In genomic region chr4:147965712-147966111, GRCm38 (mm10) we compare ENCODE assay signal across 26 mouse cellular contexts. TPM values are rescaled to one million over a fixed set of nuclear protein-coding genes. Genes with fewer than 3 reads are reported as not detected.
DNase-seq lines count a peak whose midpoint lies in the region; ATAC-seq and TF ChIP-seq lines count a peak whose summit lies in the region.
"Had no signal": no experiment of that assay in that cellular context is flagged by ENCODE, and none has a peak within 500 bp of the region (broad histone marks: within the 10 kb centered on the region; RNA-seq: fewer than 3 reads in every experiment).

No protein-coding gene starts in this region.

- H3K9me3 ChIP-seq in kidney, embryonic 15.5 days (replicated peaks): no peaks in the 10 kb centered on the region
- no peaks in the 10 kb centered on the region for H3K9me3 ChIP-seq in heart, embryonic 14.5 days (ENCODE audit: control insufficient read depth, low read length)
- H3K9me3 ChIP-seq in liver, postnatal 0 days (ENCODE audit: low read length): no peaks in the 10 kb centered on the region
- no peaks in the 10 kb centered on the region for H3K9me3 ChIP-seq in forebrain, postnatal 0 days (ENCODE audit: low read length)
- H3K9me3 ChIP-seq: embryonic facial prominence, embryonic 13.5 days; forebrain, embryonic 15.5 days; hindbrain, embryonic 15.5 days; intestine, embryonic 15.5 days; midbrain, embryonic 13.5 days; neural tube, embryonic 13.5 days had no signal

- peak; percentile 64 for DNase-seq in kidney, adult 11 months
- DNase-seq in heart, postnatal 4 days: peak; percentile 62
- peak; percentile 13 to 43 for DNase-seq in kidney, postnatal 4 days
- no peak for DNase-seq in liver, postnatal 0 days
- no peak for DNase-seq in forebrain, postnatal 0 days
- DNase-seq: adrenal gland, adult 8-10 months; cerebellum, adult 9-11 months; liver; lung, postnatal 10 days; right cerebral cortex, adult 18-20 months; thymus, postnatal 25 days had no signal

- no peak overlapping the region for H3K4me2 ChIP-seq in kidney, embryonic 15.5 days
- H3K4me2 ChIP-seq in heart, embryonic 14.5 days (ENCODE audit: low read length): peak overlapping the region; percentile 44
- H3K4me2 ChIP-seq in liver, postnatal 0 days (ENCODE audit: low read depth, low read length): no peak overlapping the region
- H3K4me2 ChIP-seq in forebrain, postnatal 0 days (ENCODE audit: low read depth): no peak overlapping the region
- H3K4me2 ChIP-seq: embryonic facial prominence, embryonic 13.5 days; forebrain, embryonic 15.5 days; hindbrain, embryonic 15.5 days; intestine, embryonic 15.5 days; midbrain, embryonic 13.5 days; neural tube, embryonic 13.5 days had no signal

- no peak for TF ChIP-seq EP300 in liver, postnatal 0 days (IDR thresholded peaks at IDR 0.05; ENCODE audit: low read depth)

- H3K27me3 ChIP-seq in kidney, embryonic 15.5 days: no peaks in the 10 kb centered on the region
- H3K27me3 ChIP-seq in heart, embryonic 14.5 days (ENCODE audit: control insufficient read depth, insufficient read depth, low read length): 0 out of 2 replicates have a peak, but pooled peaks cover 2% of the 10 kb centered on the region
- no peaks in the 10 kb centered on the region for H3K27me3 ChIP-seq in liver, postnatal 0 days (ENCODE audit: insufficient read depth, low read length)
- H3K27me3 ChIP-seq in forebrain, postnatal 0 days (ENCODE audit: insufficient read depth, low read length): no peaks in the 10 kb centered on the region
- H3K27me3 ChIP-seq: embryonic facial prominence, embryonic 13.5 days; forebrain, embryonic 15.5 days; hindbrain, embryonic 15.5 days; intestine, embryonic 15.5 days; midbrain, embryonic 13.5 days; neural tube, embryonic 13.5 days had no signal

- H3K4me3 ChIP-seq in kidney, embryonic 15.5 days (replicated peaks): no peak overlapping the region
- no peak overlapping the region for H3K4me3 ChIP-seq in heart, embryonic 14.5 days (ENCODE audit: control insufficient read depth in 1 of 2, insufficient read depth in 1 of 2, low read depth in 1 of 2, low read length in 2 of 2)
- no peak overlapping the region for H3K4me3 ChIP-seq in liver, postnatal 0 days (ENCODE audit: low read depth, low read length)
- no peak overlapping the region for H3K4me3 ChIP-seq in forebrain, postnatal 0 days (ENCODE audit: low read depth, low read length)
- H3K4me3 ChIP-seq: embryonic facial prominence, embryonic 13.5 days; forebrain, embryonic 15.5 days; hindbrain, embryonic 15.5 days; intestine, embryonic 15.5 days; midbrain, embryonic 13.5 days; neural tube, embryonic 13.5 days had no signal

- H3K27ac ChIP-seq in kidney, embryonic 15.5 days: no peak overlapping the region
- H3K27ac ChIP-seq in heart, embryonic 14.5 days (replicated peaks in 1 of 2; ENCODE audit: control insufficient read depth in 1 of 2, insufficient read depth in 1 of 2, low read depth in 2 of 2, low read length in 2 of 2): peak overlapping the region; percentile 58 to 90
- no peak overlapping the region for H3K27ac ChIP-seq in liver, postnatal 0 days (ENCODE audit: low read depth)
- no peak overlapping the region for H3K27ac ChIP-seq in forebrain, postnatal 0 days (ENCODE audit: low read depth, low read length)
- H3K27ac ChIP-seq: embryonic facial prominence, embryonic 13.5 days; forebrain, embryonic 15.5 days; hindbrain, embryonic 15.5 days; intestine, embryonic 15.5 days; midbrain, embryonic 13.5 days; neural tube, embryonic 13.5 days had no signal

- no peak overlapping the region for H3K9ac ChIP-seq in kidney, embryonic 15.5 days
- H3K9ac ChIP-seq in heart, embryonic 14.5 days (ENCODE audit: low read length): peak overlapping the region; percentile 56; the same call in 1 of the 2 replicates
- H3K9ac ChIP-seq in liver, postnatal 0 days (replicated peaks): no peak overlapping the region
- H3K9ac ChIP-seq in forebrain, postnatal 0 days: no peak overlapping the region
- H3K9ac ChIP-seq: embryonic facial prominence, embryonic 13.5 days; forebrain, embryonic 15.5 days; hindbrain, embryonic 15.5 days; intestine, embryonic 15.5 days; midbrain, embryonic 13.5 days; neural tube, embryonic 13.5 days had no signal

- TF ChIP-seq CTCF in liver, postnatal 0 days (IDR thresholded peaks at IDR 0.05; ENCODE audit: low read depth): no peak
- TF ChIP-seq CTCF in forebrain, postnatal 0 days (IDR thresholded peaks at IDR 0.05; ENCODE audit: low read depth): no peak

- no peaks in the 10 kb centered on the region for H3K36me3 ChIP-seq in kidney, embryonic 15.5 days
- H3K36me3 ChIP-seq in heart, embryonic 14.5 days (ENCODE audit: control insufficient read depth, insufficient read depth, low read length): no peaks in the 10 kb centered on the region
- H3K36me3 ChIP-seq in liver, postnatal 0 days (replicated peaks; ENCODE audit: insufficient read depth, low read length): no peaks in the 10 kb centered on the region
- H3K36me3 ChIP-seq in forebrain, postnatal 0 days (ENCODE audit: insufficient read depth): no peaks in the 10 kb centered on the region
- H3K36me3 ChIP-seq: embryonic facial prominence, embryonic 13.5 days; forebrain, embryonic 15.5 days; hindbrain, embryonic 15.5 days; intestine, embryonic 15.5 days; midbrain, embryonic 13.5 days; neural tube, embryonic 13.5 days had no signal

- no peak for ATAC-seq in kidney, embryonic 15.5 days (replicated peaks; ENCODE audit: low FRiP score)
- ATAC-seq in heart, embryonic 14.5 days (ENCODE audit: insufficient number of reproducible peaks, insufficient read depth, low FRiP score, low read depth): peak; percentile 66; the same call in 1 of the 2 replicates
- no peak for ATAC-seq in liver, postnatal 0 days
- ATAC-seq in forebrain, postnatal 0 days: no peak
- ATAC-seq: forebrain, embryonic 15.5 days; intestine, embryonic 15.5 days; midbrain, embryonic 13.5 days had no signal

- H3K4me1 ChIP-seq in kidney, embryonic 15.5 days: no peaks in the 10 kb centered on the region
- peaks cover 37 to 46% of the 10 kb centered on the region in 2 experiments for H3K4me1 ChIP-seq in heart, embryonic 14.5 days (ENCODE audit: control insufficient read depth in 2 of 2, insufficient read depth in 2 of 2, low read length in 2 of 2)
- no peaks in the 10 kb centered on the region for H3K4me1 ChIP-seq in liver, postnatal 0 days (ENCODE audit: insufficient read depth)
- H3K4me1 ChIP-seq in forebrain, postnatal 0 days (ENCODE audit: insufficient read depth): no peaks in the 10 kb centered on the region
- H3K4me1 ChIP-seq: embryonic facial prominence, embryonic 13.5 days; forebrain, embryonic 15.5 days; hindbrain, embryonic 15.5 days; intestine, embryonic 15.5 days; midbrain, embryonic 13.5 days; neural tube, embryonic 13.5 days had no signal

- 62% methylated on average over 7 of the region's 7 CpGs for WGBS in kidney, embryonic 15.5 days
- 23% methylated on average over 7 of the region's 7 CpGs for WGBS in heart, embryonic 14.5 days
- WGBS in liver, postnatal 0 days (ENCODE audit: insufficient replicate concordance): 68% methylated on average over 7 of the region's 7 CpGs
- WGBS in forebrain, postnatal 0 days: 82% methylated on average over 7 of the region's 7 CpGs

RNA-seq across cellular contexts. Expression of gene Nppb, which starts 19.9 kb away (rescaled TPM):
- polyA plus RNA-seq in kidney, embryonic 15.5 days (2015; fragmentation: Nextera tagmentation; extraction: Ambion mirVana): not detected in 2 replicates
- polyA plus RNA-seq in heart, embryonic 14.5 days (2014; fragmentation: Nextera tagmentation; extraction: Ambion mirVana): 180 and 234 TPM in 2 replicates
- 100 to 1,000 TPM; 736 to 787 TPM for total RNA-seq in heart, postnatal 4 days (2021)
- not detected in 2 replicates for polyA plus RNA-seq in liver, postnatal 0 days (2015; fragmentation: Nextera tagmentation; extraction: Ambion mirVana)
- total RNA-seq in forebrain, postnatal 0 days (2014; rRNA removed): not detected in 2 replicates
- polyA plus RNA-seq in forebrain, postnatal 0 days (2015; fragmentation: Nextera tagmentation; extraction: Ambion mirVana): 0.21 TPM in 1 of 2 replicates, not detected in the other
- total RNA-seq: gastrocnemius, adult 8-10 months; layer of hippocampus, adult 8-10 months; left cerebral cortex, adult 18-20 months; left cerebral cortex, postnatal 36 days; megakaryocyte, adult 5-6 weeks had no signal
- polyA plus RNA-seq: forebrain, embryonic 15.5 days; intestine, embryonic 15.5 days; liver, embryonic 16.5 days; midbrain, embryonic 13.5 days; testis, adult 2 months had no signal

RNA-seq across cellular contexts. Expression of gene 2510039O18Rik, which starts 25.0 kb away (rescaled TPM):
- polyA plus RNA-seq in kidney, embryonic 15.5 days (2015; fragmentation: Nextera tagmentation; extraction: Ambion mirVana): 15.3 and 17.0 TPM in 2 replicates
- 19.3 and 22.1 TPM in 2 replicates for polyA plus RNA-seq in heart, embryonic 14.5 days (2014; fragmentation: Nextera tagmentation; extraction: Ambion mirVana)
- 10 to 100 TPM; 46.8 to 49.3 TPM for total RNA-seq in heart, postnatal 4 days (2021)
- polyA plus RNA-seq in liver, postnatal 0 days (2015; fragmentation: Nextera tagmentation; extraction: Ambion mirVana): 6.5 and 8.5 TPM in 2 replicates
- 43.4 and 57.7 TPM in 2 replicates for total RNA-seq in forebrain, postnatal 0 days (2014; rRNA removed)
- 12.0 and 12.8 TPM in 2 replicates for polyA plus RNA-seq in forebrain, postnatal 0 days (2015; fragmentation: Nextera tagmentation; extraction: Ambion mirVana)

RNA-seq across cellular contexts. Expression of gene Plod1, which starts 29.1 kb away (rescaled TPM):
- 47.2 and 56.0 TPM in 2 replicates for polyA plus RNA-seq in kidney, embryonic 15.5 days (2015; fragmentation: Nextera tagmentation; extraction: Ambion mirVana)
- 50.1 and 50.7 TPM in 2 replicates for polyA plus RNA-seq in heart, embryonic 14.5 days (2014; fragmentation: Nextera tagmentation; extraction: Ambion mirVana)
- 10 to 100 TPM; 80.9 to 82.5 TPM for total RNA-seq in heart, postnatal 4 days (2021)
- polyA plus RNA-seq in liver, postnatal 0 days (2015; fragmentation: Nextera tagmentation; extraction: Ambion mirVana): 24.8 and 25.4 TPM in 2 replicates
- total RNA-seq in forebrain, postnatal 0 days (2014; rRNA removed): 13.5 and 18.8 TPM in 2 replicates
- 17.3 and 17.9 TPM in 2 replicates for polyA plus RNA-seq in forebrain, postnatal 0 days (2015; fragmentation: Nextera tagmentation; extraction: Ambion mirVana)

RNA-seq across cellular contexts. Expression of gene Nppa, which starts 34.8 kb away (rescaled TPM):
- polyA plus RNA-seq in kidney, embryonic 15.5 days (2015; fragmentation: Nextera tagmentation; extraction: Ambion mirVana): 0.31 TPM in 1 of 2 replicates, not detected in the other
- 7,026 and 7,623 TPM in 2 replicates for polyA plus RNA-seq in heart, embryonic 14.5 days (2014; fragmentation: Nextera tagmentation; extraction: Ambion mirVana)
- total RNA-seq in heart, postnatal 4 days (2021): 1,000 to 10,000 TPM; 1,585 to 1,953 TPM
- 0.13 TPM in 1 of 2 replicates, not detected in the other for polyA plus RNA-seq in liver, postnatal 0 days (2015; fragmentation: Nextera tagmentation; extraction: Ambion mirVana)
- total RNA-seq in forebrain, postnatal 0 days (2014; rRNA removed): 1.5 TPM in 1 of 2 replicates, not detected in the other
- polyA plus RNA-seq in forebrain, postnatal 0 days (2015; fragmentation: Nextera tagmentation; extraction: Ambion mirVana): 1.1 and 2.2 TPM in 2 replicates
- total RNA-seq: adrenal gland, adult 8-10 months; left cerebral cortex, postnatal 36 days; megakaryocyte, adult 5-6 weeks had no signal
- polyA plus RNA-seq: intestine, embryonic 15.5 days; liver, embryonic 16.5 days; testis, adult 2 months had no signal

Comparison
In these comparisons a context has a peak if more than half of its experiments do, and no peak if none do; other contexts are left out.
1. DNase-seq: peak in kidney, adult 11 months (single experiment), heart, postnatal 4 days (single experiment) and kidney, postnatal 4 days (2 of 2); none in liver, postnatal 0 days (single experiment) and forebrain, postnatal 0 days (single experiment).
2. H3K27ac ChIP-seq: peak in heart, embryonic 14.5 days (2 of 2); none in kidney, embryonic 15.5 days (single experiment), liver, postnatal 0 days (single experiment) and forebrain, postnatal 0 days (single experiment).
3. RNA of gene Nppb, which starts 19.9 kb away (polyA plus RNA-seq): 180 to 234 TPM in heart, embryonic 14.5 days; 0.21 TPM in forebrain, postnatal 0 days, not detected in kidney, embryonic 15.5 days and not detected in liver, postnatal 0 days; every median in the first group is over 100 times any median in the second.